Mouse (Mus musculus) megakaryocyte, adult 5-6 weeks (primary cell): Measurements from ENCODE around the gene Slc34a2. TPM values are rescaled to one million over a fixed set of nuclear protein-coding genes. Genes with fewer than 3 reads are reported as not detected.

Source experiments
- ATAC-seq: 2 replicates; pipeline ENCODE4 v1.8.0; 2016; ENCODE audit warnings: mild to moderate bottlenecking, inconsistent platforms; ENCODE audit not compliant: poor library complexity, severe bottlenecking
- total RNA-seq, 2 experiments: library from RNA; stranded (forward) in 1 of 2; stranded (reverse) in 1 of 2; fragments of 153-499, 151-499 nt in 1 of 2; fragments of 221-1000, 200-1000 nt in 1 of 2; gene quantifications; 2 replicates each; pipeline versions ENCODE4 v1.2.3 to v1.2.4; 2015 to 2017

Gene Slc34a2
- total RNA-seq, 2 experiments from 2014 or later: not detected

- ATAC-seq: no peak
Observed at GRCm38 (mm10) chr5:53108668-53109067, 70.8 kb downstream of the Slc34a2 start.

- no peak for ATAC-seq
Observed at GRCm38 (mm10) chr5:53110225-53110624, 72.3 kb downstream of the Slc34a2 start.

- ATAC-seq: no peak
Observed at GRCm38 (mm10) chr5:53111036-53111435, 73.2 kb downstream of the Slc34a2 start.

GRCm38 (mm10) chr5:53112942-53113341 is 75.1 kb downstream of the Slc34a2 start:
- no peak for ATAC-seq

GRCm38 (mm10) chr5:53114616-53115267 is 76.9 kb downstream of the Slc34a2 start:
- ATAC-seq: no peak

GRCm38 (mm10) chr5:53118212-53118611 is 80.3 kb downstream of the Slc34a2 start:
- ATAC-seq: no peak

- ATAC-seq: no peak
Observed at GRCm38 (mm10) chr5:53119689-53120088, 81.8 kb downstream of the Slc34a2 start.

Other genes starting within 250 kb of the Slc34a2 start
- 47.1 and 50.1 TPM in 2 replicates for gene Anapc4, start 204.1 kb upstream of the Slc34a2 start, total RNA-seq (2015)
- gene Anapc4, start 204.1 kb upstream of the Slc34a2 start, total RNA-seq (2017): 60.6 and 77.7 TPM in 2 replicates
- 0.04 TPM in 1 of 2 replicates, not detected in the other for gene Sel1l3, start 175.8 kb downstream of the Slc34a2 start, total RNA-seq (2015)
- gene Sel1l3, start 175.8 kb downstream of the Slc34a2 start, total RNA-seq (2017): 0.04 TPM in 1 of 2 replicates, not detected in the other
- gene Smim20, start 229.0 kb downstream of the Slc34a2 start, total RNA-seq (2015): 67.6 and 71.7 TPM in 2 replicates
- 43.3 and 55.5 TPM in 2 replicates for gene Smim20, start 229.0 kb downstream of the Slc34a2 start, total RNA-seq (2017)